Mouse (Mus musculus) myocyte (in vitro differentiated cells): ENCODE results near the gene Taz. TPM values are rescaled to one million over a fixed set of nuclear protein-coding genes. Genes with fewer than 3 reads are reported as not detected.

Experiments
- H3K27me3 ChIP-seq: one replicate; pipeline ENCODE4 v1.6.1; 2011; ENCODE audit not compliant: control insufficient read depth, insufficient read depth, insufficient read length
- H3K36me3 ChIP-seq: one replicate; pipeline ENCODE4 v1.6.1; 2011; ENCODE audit not compliant: control insufficient read depth, insufficient read depth
- H3K4me2 ChIP-seq: one replicate; pipeline ENCODE4 v1.6.1; 2011; ENCODE audit warnings: low read depth, control low read depth
- H3K4me3 ChIP-seq: one replicate; pipeline ENCODE4 v1.5.1; 2011; ENCODE audit warnings: mild to moderate bottlenecking, control low read depth, moderate library complexity
- H3K79me2 ChIP-seq: one replicate; pipeline ENCODE4 v1.6.1; 2011; ENCODE audit not compliant: control insufficient read depth, insufficient read depth
- H3ac ChIP-seq: one replicate; pipeline ENCODE4 v1.6.1; 2011; ENCODE audit not compliant: control insufficient read depth, insufficient read length
- CEBPB ChIP-seq: IDR thresholded peaks from 2 replicates; pipeline ENCODE4 v1.6.1; 2011; ENCODE audit warnings: mild to moderate bottlenecking, moderate library complexity; ENCODE audit not compliant: poor library complexity, insufficient read depth, severe bottlenecking
- E2F4 ChIP-seq: IDR thresholded peaks from one replicate; pipeline ENCODE4 v1.6.1; 2011; ENCODE audit warnings: mild to moderate bottlenecking, control low read depth, moderate library complexity; ENCODE audit not compliant: insufficient read depth
- MAX ChIP-seq: IDR thresholded peaks from one replicate; pipeline ENCODE4 v1.6.1; 2011; ENCODE audit warnings: low read depth, mild to moderate bottlenecking, control low read depth
- MYOD1 ChIP-seq, 3 experiments: IDR thresholded peaks; one replicate each; pipeline ENCODE4 v1.6.1; 2011; ENCODE audit warnings: control low read depth in 2 of 3, low read depth in 2 of 3, mild to moderate bottlenecking in 2 of 3, moderate library complexity in 1 of 3; ENCODE audit not compliant: insufficient read length in 2 of 3, control insufficient read depth in 1 of 3
- MYOG ChIP-seq, 3 experiments: IDR thresholded peaks; one replicate each; pipeline ENCODE4 v1.6.1; 2011; ENCODE audit warnings: control low read depth in 2 of 3, low read depth in 2 of 3, mild to moderate bottlenecking in 2 of 3; ENCODE audit not compliant: insufficient read length in 2 of 3, control insufficient read depth in 1 of 3, insufficient read depth in 1 of 3
- POLR2A ChIP-seq: IDR thresholded peaks from one replicate; pipeline ENCODE4 v1.6.1; 2011; ENCODE audit warnings: low read depth, mild to moderate bottlenecking, control low read depth, moderate library complexity; ENCODE audit not compliant: insufficient read length
- POLR2AphosphoS2 ChIP-seq: IDR thresholded peaks from one replicate; pipeline ENCODE4 v1.6.1; 2011; ENCODE audit warnings: low read depth, control low read depth; ENCODE audit not compliant: insufficient read length
- REST ChIP-seq: IDR thresholded peaks from one replicate; pipeline ENCODE4 v1.6.1; 2011; ENCODE audit warnings: mild to moderate bottlenecking, control low read depth, moderate library complexity; ENCODE audit not compliant: insufficient read depth, insufficient read length
- SRF ChIP-seq: IDR thresholded peaks from one replicate; pipeline ENCODE4 v1.6.1; 2011; ENCODE audit warnings: low read depth; ENCODE audit not compliant: control insufficient read depth, insufficient read length
- TCF12 ChIP-seq: IDR thresholded peaks from one replicate; pipeline ENCODE4 v1.6.1; 2011; ENCODE audit warnings: mild to moderate bottlenecking, control low read depth; ENCODE audit not compliant: poor library complexity, insufficient read depth, severe bottlenecking
- TCF3 ChIP-seq: IDR thresholded peaks from one replicate; pipeline ENCODE4 v1.6.1; 2011; ENCODE audit warnings: low read depth, control low read depth; ENCODE audit not compliant: insufficient read length
- USF1 ChIP-seq: IDR thresholded peaks from one replicate; pipeline ENCODE4 v1.6.1; 2011; ENCODE audit warnings: low read depth, mild to moderate bottlenecking, control low read depth, moderate library complexity
- polyA plus RNA-seq: library from polyadenylated mRNA; unstranded; fragments of >200 nt; fragmentation: generic; extraction: Trizol; gene quantifications from one replicate; pipeline ENCODE4 v1.2.1, GENCODE M21; 2012; ENCODE audit warnings: missing spikeins

Gene Taz
- polyA plus RNA-seq, 1 experiment: 28.2 TPM

- Histone ChIP-seq H3ac (peak within 1 kb of the TSS; percentile 61), H3K79me2 (peaks cover 14% of the 10 kb centered on the region), H3K4me2 (peak within 1 kb of the TSS; percentile 88), H3K4me3 (peak within 1 kb of the TSS; percentile 53), H3K36me3 (peaks cover 6% of the 10 kb centered on the region), H3K27me3 (no peaks in the 10 kb centered on the region)
- no peak for TF ChIP-seq MAX
- TF ChIP-seq POLR2AphosphoS2: peak; percentile 94
- TF ChIP-seq MYOG (IDR thresholded peaks at IDR 0.05; ENCODE audit: control insufficient read depth in 1 of 3, insufficient read depth in 1 of 3, insufficient read length in 2 of 3, low read depth in 2 of 3): peak in 1 of 3 experiments; percentile 10
- TF ChIP-seq MYOD1 (IDR thresholded peaks at IDR 0.05; ENCODE audit: control insufficient read depth in 1 of 3, insufficient read length in 2 of 3, low read depth in 2 of 3): peak in 1 of 3 experiments; percentile 35
- no peak for TF ChIP-seq TCF12
- TF ChIP-seq REST: no peak
- peak; percentile 95 for TF ChIP-seq POLR2A
- TF ChIP-seq USF1: no peak
- no peak for TF ChIP-seq CEBPB
- TF ChIP-seq SRF: peak; percentile 8
- TF ChIP-seq E2F4: no peak
- no peak for TF ChIP-seq TCF3
These were observed 15.1 kb downstream of the Taz start, which contains the start of gene Atp6ap1 for GRCm38 (mm10) chrX:74296538-74297448. Gene Atp6ap1, plus strand, starts transcription at chrX:74297097.

GRCm38 (mm10) chrX:74298348-74298747 is 16.6 kb downstream of the Taz start:
- peaks cover 6% of the 10 kb centered on the region for H3K36me3 ChIP-seq
- no peaks in the 10 kb centered on the region for H3K27me3 ChIP-seq
- peaks cover 14% of the 10 kb centered on the region for H3K79me2 ChIP-seq
- H3K4me3 ChIP-seq: peak overlapping the region; percentile 53
- H3ac ChIP-seq: no peak overlapping the region
- peak overlapping the region; percentile 19 for H3K4me2 ChIP-seq
- no peak for TF ChIP-seq MYOD1 (IDR thresholded peaks at IDR 0.05; ENCODE audit: control insufficient read depth in 1 of 3, insufficient read length in 2 of 3, low read depth in 2 of 3)

GRCm38 (mm10) chrX:74299721-74300120 is 18.0 kb downstream of the Taz start:
- Histone ChIP-seq H3K27me3 (no peaks in the 10 kb centered on the region), H3K79me2 (peaks cover 14% of the 10 kb centered on the region), H3K4me2 (no peak overlapping the region), H3K36me3 (peaks cover 6% of the 10 kb centered on the region), H3K4me3 (no peak overlapping the region), H3ac (no peak overlapping the region)
- TF ChIP-seq E2F4 (no peak), POLR2AphosphoS2 (no peak), TCF3 (no peak), CEBPB (no peak), TCF12 (no peak), POLR2A (no peak), REST (no peak), MYOD1 (IDR thresholded peaks at IDR 0.05; ENCODE audit: control insufficient read depth in 1 of 3, insufficient read length in 2 of 3, low read depth in 2 of 3) (no peak), MAX (no peak), USF1 (no peak), SRF (no peak), MYOG (IDR thresholded peaks at IDR 0.05; ENCODE audit: control insufficient read depth in 1 of 3, insufficient read depth in 1 of 3, insufficient read length in 2 of 3, low read depth in 2 of 3) (no peak)

GRCm38 (mm10) chrX:74304867-74305700 is 23.4 kb downstream of the Taz start, which contains the start of gene Gdi1:
Gene Gdi1, plus strand, starts transcription at chrX:74304998.
- peak; percentile 44 for TF ChIP-seq REST
- TF ChIP-seq MAX: no peak
- no peak for TF ChIP-seq SRF
- peak; percentile 92 for TF ChIP-seq POLR2AphosphoS2
- TF ChIP-seq USF1: no peak
- TF ChIP-seq MYOD1 (IDR thresholded peaks at IDR 0.05; ENCODE audit: control insufficient read depth in 1 of 3, insufficient read length in 2 of 3, low read depth in 2 of 3): peak in 1 of 3 experiments; percentile 5
- TF ChIP-seq E2F4: no peak
- peak in 2 of 3 experiments; percentile 14 to 18 for TF ChIP-seq MYOG (IDR thresholded peaks at IDR 0.05; ENCODE audit: control insufficient read depth in 1 of 3, insufficient read depth in 1 of 3, insufficient read length in 2 of 3, low read depth in 2 of 3)
- no peak for TF ChIP-seq TCF3
- TF ChIP-seq POLR2A: peak; percentile 99
- TF ChIP-seq TCF12: no peak
- no peak for TF ChIP-seq CEBPB
- Histone ChIP-seq H3K4me3 (peak within 1 kb of the TSS; percentile 74), H3K36me3 (peaks cover 12% of the 10 kb centered on the region)

More at GRCm38 (mm10) chrX:74304867-74305700, 23.4 kb downstream of the Taz start, which contains the start of gene Gdi1:
- Histone ChIP-seq H3K4me2 (peak within 1 kb of the TSS; percentile 51), H3K79me2 (peaks cover 20% of the 10 kb centered on the region), H3ac (peak within 1 kb of the TSS; percentile 36), H3K27me3 (no peaks in the 10 kb centered on the region)
